Mouse (Mus musculus) stomach, postnatal 0 days (tissue): ENCODE data around the gene Tcap. TPM values are rescaled to one million over a fixed set of nuclear protein-coding genes. Genes with fewer than 3 reads are reported as not detected.
A peak's percentile ranks its signal among the peaks of the same experiment; 100 is the strongest.

Source experiments
- ATAC-seq: fragments of 200-750 bp; cut with Nextera tagmentation; 2 replicates; pipeline ENCODE4 v1.8.0; 2017; ENCODE audit not compliant: low FRiP score, low TSS enrichment
- DNase-seq: peaks from one replicate; pipeline ENCODE4 v3.0.0-alpha.2; 2016; ENCODE audit warnings: low spot score
- H3K27ac ChIP-seq: fragments of 300-500 bp; sonication (generic); replicated peaks from 2 replicates; pipeline ENCODE4 v1.5.1; 2014; ENCODE audit warnings: mild to moderate bottlenecking, control low read depth
- H3K27me3 ChIP-seq: fragments of 300-500 bp; sonication (generic); 2 replicates; pipeline ENCODE4 v1.6.1; 2014; ENCODE audit warnings: low read length; ENCODE audit not compliant: control insufficient read depth, insufficient read depth
- H3K36me3 ChIP-seq: fragments of 300-500 bp; sonication (generic); 2 replicates; pipeline ENCODE4 v1.6.1; 2014; ENCODE audit warnings: low read length, mixed read lengths; ENCODE audit not compliant: control insufficient read depth, insufficient read depth
- H3K4me1 ChIP-seq: fragments of 300-500 bp; sonication (generic); replicated peaks from 2 replicates; pipeline ENCODE4 v1.6.1; 2014; ENCODE audit warnings: antibody characterized with exemption; ENCODE audit not compliant: control insufficient read depth, insufficient read depth
- H3K4me2 ChIP-seq: fragments of 300-500 bp; sonication (generic); replicated peaks from 2 replicates; pipeline ENCODE4 v1.6.1; 2014; ENCODE audit warnings: low read depth, mild to moderate bottlenecking, control low read depth, moderate library complexity
- H3K4me3 ChIP-seq: fragments of 300-500 bp; sonication (generic); 2 replicates; pipeline ENCODE4 v1.5.1; 2014; ENCODE audit warnings: low read depth, low read length, control low read depth
- H3K9ac ChIP-seq: fragments of 300-500 bp; sonication (generic); 2 replicates; pipeline ENCODE4 v1.6.1; 2014; ENCODE audit warnings: mild to moderate bottlenecking, low read length, control low read depth, mixed read lengths
- H3K9me3 ChIP-seq: fragments of 300-500 bp; sonication (generic); 2 replicates; pipeline ENCODE4 v1.6.1; 2016; ENCODE audit warnings: low read length; ENCODE audit not compliant: control insufficient read depth
- CTCF ChIP-seq: IDR thresholded peaks from 2 replicates; pipeline ENCODE4 v1.5.1; 2016; ENCODE audit warnings: antibody characterized with exemption, low read depth, mild to moderate bottlenecking, moderate library complexity
- EP300 ChIP-seq: optimal IDR thresholded peaks from 2 replicates; pipeline ENCODE3; 2016; ENCODE audit warnings: antibody characterized with exemption
- WGBS: fragments of 180-500 bp; shearing (Covaris S2); extraction: QIAGEN DNeasy Blood & Tissue Kit; methylation state at CpG from one replicate; pipeline ENCODE4 v1.1.7; 2014; 5-methylcytosine and 5-hydroxymethylcytosine counted together
- polyA plus RNA-seq: library from polyadenylated mRNA; unstranded; fragments of >200 nt; fragmentation: Nextera tagmentation; extraction: Ambion mirVana; gene quantifications from 2 replicates; pipeline ENCODE4 v1.2.1, GENCODE M21; 2015

Gene Tcap
- polyA plus RNA-seq, 1 experiment from 2014 or later: 0.13 TPM

DNA sequence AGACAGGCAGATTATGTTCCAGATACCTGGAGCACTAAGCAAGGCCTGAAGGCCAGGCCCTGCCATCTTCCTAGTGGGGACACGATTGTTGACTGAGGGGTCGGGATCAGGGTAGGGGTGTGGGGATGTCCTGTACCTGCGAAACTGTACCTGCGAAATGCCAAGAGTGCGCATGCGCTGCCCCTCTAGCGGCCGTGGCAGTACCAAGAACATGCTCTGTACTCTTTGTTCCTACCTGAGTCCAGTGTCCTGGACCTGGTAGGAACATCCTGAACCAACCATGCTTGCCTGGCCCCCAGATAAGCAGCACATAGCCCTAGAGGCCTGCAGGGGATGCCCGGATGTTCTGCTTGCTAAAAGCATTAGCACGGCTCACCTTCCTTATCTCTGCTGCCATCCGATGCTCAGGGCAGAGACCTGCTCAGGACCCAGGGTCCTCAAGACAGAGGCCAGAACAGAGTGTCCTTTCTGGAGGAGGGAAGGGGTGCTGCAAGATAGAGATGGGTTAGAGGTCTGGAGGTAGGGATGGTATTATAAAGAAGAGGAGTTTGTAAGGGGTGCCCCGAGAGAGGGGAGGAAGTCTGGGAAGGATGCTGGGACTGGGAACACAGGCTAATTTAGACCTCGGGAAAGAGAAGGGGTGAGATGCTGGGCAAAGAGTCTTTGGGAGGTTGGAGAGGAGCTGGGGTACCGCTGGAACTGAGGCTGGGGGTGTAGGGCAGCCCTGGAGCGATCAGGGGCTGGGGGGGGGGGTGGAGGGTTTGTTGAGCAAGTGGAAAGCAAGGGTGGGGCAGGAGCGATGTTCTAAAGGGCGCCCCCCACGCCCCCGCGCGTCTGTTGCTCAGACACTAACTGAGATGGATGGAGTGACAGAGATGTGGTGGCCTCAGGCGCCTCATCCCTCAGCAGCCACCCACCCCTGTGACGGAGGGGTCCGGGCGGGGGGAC, 2.3 kb downstream of the Tcap start, which contains the start of gene Pnmt:
TSS of gene Pnmt (plus strand) at position 813 of the 948 bp plus-strand sequence.
- WGBS: 52% methylated on average over 25 of the region's 25 CpGs
- ATAC-seq (no peak), DNase-seq (no peak)
- no peaks in the 10 kb centered on the region for H3K9me3 ChIP-seq
- H3K4me3 ChIP-seq: no peak within 1 kb of the TSS
- H3K4me1 ChIP-seq: no peaks in the 10 kb centered on the region
- H3K9ac ChIP-seq: no peak within 1 kb of the TSS
- H3K27me3 ChIP-seq: peaks cover 4% of the 10 kb centered on the region; the same call in 1 of the 2 replicates
- TF ChIP-seq EP300 (no peak), CTCF (no peak)
- H3K36me3 ChIP-seq: no peaks in the 10 kb centered on the region
- no peak within 1 kb of the TSS for H3K4me2 ChIP-seq
- H3K27ac ChIP-seq: no peak within 1 kb of the TSS

DNA sequence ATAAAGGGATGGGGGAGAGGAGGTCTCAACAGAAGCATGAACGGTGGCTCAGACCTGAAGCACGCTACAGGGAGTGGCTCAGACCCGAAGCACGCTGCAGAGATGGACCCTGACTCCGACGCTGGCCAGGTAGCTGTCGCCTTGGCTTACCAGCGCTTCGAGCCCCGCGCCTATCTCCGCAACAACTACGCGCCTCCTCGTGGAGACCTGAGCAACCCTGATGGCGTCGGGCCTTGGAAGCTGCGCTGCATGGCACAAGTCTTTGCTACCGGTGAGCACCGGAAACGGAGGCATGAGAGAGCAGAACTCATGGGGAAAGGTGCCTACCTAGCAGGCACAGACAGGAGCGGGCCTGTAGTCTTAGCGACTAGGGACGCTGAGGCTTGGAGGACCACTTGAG, 3.0 kb downstream of the Tcap start:
- Histone ChIP-seq H3K27ac (no peak overlapping the region), H3K27me3 (peaks cover 4% of the 10 kb centered on the region; the same call in 1 of the 2 replicates), H3K36me3 (no peaks in the 10 kb centered on the region), H3K4me1 (no peaks in the 10 kb centered on the region), H3K9me3 (no peaks in the 10 kb centered on the region), H3K4me2 (no peak overlapping the region), H3K9ac (no peak overlapping the region), H3K4me3 (no peak overlapping the region)
- DNase-seq: peak; percentile 45
- 11% methylated on average over 24 of the region's 24 CpGs for WGBS
- peak; percentile 42 for TF ChIP-seq CTCF
- no peak for TF ChIP-seq EP300
- no peak for ATAC-seq

DNA sequence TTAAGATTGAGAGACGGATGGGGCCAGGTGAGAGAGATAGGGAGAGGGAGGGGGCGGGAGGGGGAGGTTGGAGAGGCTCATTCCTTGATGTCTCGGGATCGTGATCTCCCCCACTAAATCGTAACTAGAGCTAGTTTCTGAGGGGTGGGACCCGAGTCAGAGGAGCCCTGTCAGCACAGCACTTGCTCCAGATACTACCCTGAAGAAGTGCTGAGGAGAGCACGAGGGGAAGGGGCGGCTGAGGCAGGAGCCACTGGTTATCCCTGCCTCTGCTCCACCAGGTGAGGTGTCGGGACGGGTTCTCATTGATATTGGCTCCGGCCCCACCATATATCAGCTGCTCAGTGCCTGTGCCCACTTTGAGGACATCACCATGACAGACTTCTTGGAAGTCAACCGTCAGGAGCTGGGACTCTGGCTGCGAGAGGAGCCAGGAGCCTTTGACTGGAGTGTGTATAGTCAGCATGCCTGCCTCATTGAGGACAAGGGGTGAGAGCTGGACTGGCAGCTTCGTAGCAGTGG, 3.5 kb downstream of the Tcap start:
- Histone ChIP-seq H3K27me3 (peaks cover 4% of the 10 kb centered on the region; the same call in 1 of the 2 replicates), H3K4me3 (no peak overlapping the region), H3K36me3 (no peaks in the 10 kb centered on the region), H3K4me2 (no peak overlapping the region), H3K9me3 (no peaks in the 10 kb centered on the region), H3K4me1 (no peaks in the 10 kb centered on the region), H3K27ac (no peak overlapping the region), H3K9ac (no peak overlapping the region)
- 57% methylated on average over 14 of the region's 14 CpGs for WGBS
- no peak for ATAC-seq
- no peak for TF ChIP-seq EP300
- TF ChIP-seq CTCF: no peak
- DNase-seq: no peak

DNA sequence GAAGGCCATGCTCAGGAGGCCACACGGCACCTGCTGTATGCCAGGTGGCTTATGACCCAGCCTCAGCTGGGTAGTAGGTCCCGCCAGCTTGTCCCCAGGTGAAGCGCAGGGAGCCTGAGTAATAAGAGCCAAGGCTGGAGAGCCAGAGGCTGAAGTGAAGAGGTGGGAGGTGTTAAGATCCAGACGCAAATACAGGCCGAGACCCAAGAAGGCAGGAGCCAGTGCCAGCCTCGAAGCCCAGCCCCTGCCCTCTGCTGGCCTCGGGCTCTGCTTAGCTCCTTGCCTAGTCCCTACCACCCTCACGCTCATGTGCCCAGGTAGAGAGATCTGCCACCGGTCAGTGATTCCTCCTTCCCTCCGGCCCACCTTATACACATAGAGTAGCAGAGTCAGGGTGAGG, 4.7 kb downstream of the Tcap start:
- H3K4me2 ChIP-seq: no peak overlapping the region
- no peak for TF ChIP-seq CTCF
- no peak for TF ChIP-seq EP300
- H3K9me3 ChIP-seq: no peaks in the 10 kb centered on the region
- no peak for DNase-seq
- H3K27me3 ChIP-seq: peaks cover 4% of the 10 kb centered on the region; the same call in 1 of the 2 replicates
- ATAC-seq: no peak
- H3K9ac ChIP-seq: no peak overlapping the region
- no peaks in the 10 kb centered on the region for H3K4me1 ChIP-seq
- no peaks in the 10 kb centered on the region for H3K36me3 ChIP-seq
- H3K27ac ChIP-seq: no peak overlapping the region
- H3K4me3 ChIP-seq: no peak overlapping the region
- WGBS: 76% methylated on average over 10 of the region's 10 CpGs

DNA sequence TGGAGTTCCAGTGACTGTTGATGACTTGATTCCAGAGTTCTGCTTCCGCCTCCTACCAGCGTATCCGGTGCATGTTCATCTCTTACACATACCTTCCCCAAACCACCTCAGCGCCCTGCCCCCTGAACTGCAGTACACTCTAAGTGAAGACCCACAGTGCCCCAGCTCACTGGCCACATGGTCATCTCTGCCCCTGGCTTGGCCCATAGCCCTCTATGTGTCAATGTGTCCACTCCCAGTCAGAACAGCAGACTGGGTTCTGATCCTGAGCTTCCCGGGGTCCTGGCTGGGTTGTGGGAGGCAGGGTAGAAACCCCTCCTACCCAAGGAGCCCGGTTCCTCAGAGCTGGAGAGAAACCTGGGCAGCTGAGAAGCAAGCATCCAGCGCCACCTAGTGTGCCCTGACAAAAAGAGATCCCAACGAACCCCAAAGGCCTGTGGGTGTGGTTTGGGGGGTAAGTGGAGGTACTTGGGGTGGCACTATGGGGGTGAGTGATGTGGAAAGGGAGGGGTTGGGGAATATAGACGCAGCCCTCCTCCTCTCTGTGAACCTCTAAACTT, 5.7 kb downstream of the Tcap start:
- peaks cover 4% of the 10 kb centered on the region; the same call in 1 of the 2 replicates for H3K27me3 ChIP-seq
- 30% methylated on average over 9 of the region's 9 CpGs for WGBS
- TF ChIP-seq EP300: no peak
- peak; percentile 79 for TF ChIP-seq CTCF

More for the DNA sequence above, 5.7 kb downstream of the Tcap start:
- H3K36me3 ChIP-seq: no peaks in the 10 kb centered on the region
- no peak overlapping the region for H3K4me2 ChIP-seq
- no peaks in the 10 kb centered on the region for H3K4me1 ChIP-seq
- no peak overlapping the region for H3K27ac ChIP-seq
- peak; percentile 71 for DNase-seq
- no peak overlapping the region for H3K9ac ChIP-seq
- no peaks in the 10 kb centered on the region for H3K9me3 ChIP-seq
- no peak for ATAC-seq
- H3K4me3 ChIP-seq: no peak overlapping the region
